Mouse (Mus musculus) liver, embryonic 15.5 days (tissue): Measurements from ENCODE around the gene Egln3. TPM values are rescaled to one million over a fixed set of nuclear protein-coding genes. Genes with fewer than 3 reads are reported as not detected.

Experiments
- ATAC-seq: fragments of 200-750 bp; cut with Nextera tagmentation; 2 replicates; pipeline ENCODE4 v1.8.0; 2017; ENCODE audit warnings: moderate number of reproducible peaks, mild to moderate bottlenecking, moderate library complexity; ENCODE audit not compliant: insufficient read depth
- H3K27ac ChIP-seq: fragments of 300-500 bp; sonication (generic); replicated peaks from 2 replicates; pipeline ENCODE4 v1.5.1; 2015; ENCODE audit warnings: mild to moderate bottlenecking, inconsistent platforms
- H3K27me3 ChIP-seq: fragments of 300-500 bp; sonication (generic); 2 replicates; pipeline ENCODE4 v1.6.1; 2015; ENCODE audit warnings: mild to moderate bottlenecking, inconsistent platforms
- H3K36me3 ChIP-seq: fragments of 300-500 bp; sonication (generic); replicated peaks from 2 replicates; pipeline ENCODE4 v1.6.1; 2015; ENCODE audit warnings: moderate library complexity, mild to moderate bottlenecking, inconsistent platforms
- H3K4me1 ChIP-seq: fragments of 300-500 bp; sonication (generic); replicated peaks from 2 replicates; pipeline ENCODE4 v1.6.1; 2015; ENCODE audit warnings: inconsistent platforms
- H3K4me2 ChIP-seq: fragments of 300-500 bp; sonication (generic); 2 replicates; pipeline ENCODE4 v1.6.1; 2015; ENCODE audit warnings: moderate library complexity, mild to moderate bottlenecking, inconsistent platforms
- H3K4me3 ChIP-seq: fragments of 300-500 bp; sonication (generic); replicated peaks from 2 replicates; pipeline ENCODE4 v1.5.1; 2015; ENCODE audit warnings: mild to moderate bottlenecking, inconsistent platforms
- H3K9ac ChIP-seq: fragments of 300-500 bp; sonication (generic); 2 replicates; pipeline ENCODE4 v1.6.1; 2015; ENCODE audit warnings: moderate library complexity, mild to moderate bottlenecking, inconsistent platforms
- H3K9me3 ChIP-seq: fragments of 300-500 bp; sonication (generic); replicated peaks from 2 replicates; pipeline ENCODE4 v1.6.1; 2016; ENCODE audit warnings: inconsistent platforms
- WGBS: fragments of 180-500 bp; shearing (Covaris S2); methylation state at CpG from one replicate; pipeline ENCODE4 v1.1.7; 2015; ENCODE audit warnings: mixed read lengths; ENCODE audit not compliant: insufficient replicate concordance; 5-methylcytosine and 5-hydroxymethylcytosine counted together
- polyA plus RNA-seq: library from polyadenylated mRNA; unstranded; fragments of >200 nt; fragmentation: Nextera tagmentation; extraction: Ambion mirVana; gene quantifications from 2 replicates; pipeline ENCODE4 v1.2.1, GENCODE M21; 2015

Egln3 gene
- polyA plus RNA-seq, 1 experiment from 2014 or later, result 2.3 TPM

DNA sequence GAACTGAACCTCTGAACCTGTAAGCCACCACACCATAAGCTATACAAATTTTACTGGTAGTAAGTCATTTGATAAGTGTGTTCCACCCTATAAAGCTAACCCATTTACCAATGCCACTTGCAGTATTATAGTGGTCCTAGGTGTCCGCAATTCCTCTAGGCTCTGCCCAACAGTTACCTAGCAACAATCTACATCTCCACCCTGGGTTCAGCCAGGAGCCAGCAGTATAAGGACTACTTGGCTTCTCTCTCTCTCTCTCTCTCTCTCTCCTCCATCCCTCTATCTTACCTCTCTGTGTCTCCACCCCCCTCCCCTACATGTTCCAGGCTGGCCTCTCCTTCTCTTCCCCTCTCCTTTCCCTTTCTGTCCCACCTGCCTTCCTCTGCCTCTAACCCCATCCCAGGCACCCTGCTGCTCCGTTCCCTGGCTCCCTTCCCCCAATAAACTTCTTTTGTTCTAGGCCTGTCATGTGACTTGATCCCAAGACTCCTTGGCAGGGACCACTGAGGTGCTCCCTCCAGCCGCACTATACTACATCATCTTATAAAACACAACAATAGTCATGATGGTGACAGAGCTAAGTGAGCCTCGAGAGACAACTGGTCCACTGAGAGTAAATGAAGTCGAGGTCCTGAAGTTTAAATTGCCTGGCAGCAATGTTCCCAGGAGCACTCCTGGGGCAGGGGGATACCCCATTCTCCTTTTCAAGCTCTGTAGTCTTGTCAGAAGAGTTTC, 42.0 kb downstream of the Egln3 start:
- Histone ChIP-seq H3K36me3 (no peaks in the 10 kb centered on the region), H3K9me3 (no peaks in the 10 kb centered on the region), H3K27me3 (peaks cover 17% of the 10 kb centered on the region), H3K27ac (peak overlapping the region; percentile 89), H3K4me2 (peak overlapping the region; percentile 64), H3K4me1 (peaks cover 62% of the 10 kb centered on the region), H3K9ac (peak overlapping the region; percentile 2; the same call in 1 of the 2 replicates), H3K4me3 (no peak overlapping the region)
- 33% methylated on average over 5 of the region's 5 CpGs for WGBS
- peak; percentile 23 for ATAC-seq

- Histone ChIP-seq H3K4me3 (no peak overlapping the region), H3K36me3 (no peaks in the 10 kb centered on the region), H3K4me2 (no peak overlapping the region), H3K4me1 (peaks cover 62% of the 10 kb centered on the region), H3K9me3 (no peaks in the 10 kb centered on the region), H3K27me3 (peaks cover 11% of the 10 kb centered on the region; the same call in 1 of the 2 replicates), H3K9ac (no peak overlapping the region), H3K27ac (peak overlapping the region; percentile 24; the same call in 1 of the 2 replicates)
- 81% methylated on average over 2 of the region's 2 CpGs for WGBS
- no peak for ATAC-seq
Measured at GRCm38 (mm10) chr12:54160279-54160678, 43.4 kb downstream of the Egln3 start.

GRCm38 (mm10) chr12:54154771-54155170, 48.9 kb downstream of the Egln3 start:
- H3K4me2 ChIP-seq, result no peak overlapping the region
- H3K9me3 ChIP-seq, result no peaks in the 10 kb centered on the region
- no peak overlapping the region for H3K9ac ChIP-seq
- H3K36me3 ChIP-seq, result no peaks in the 10 kb centered on the region
- H3K27ac ChIP-seq, result no peak overlapping the region
- peaks cover 20% of the 10 kb centered on the region for H3K4me1 ChIP-seq
- ATAC-seq, result peak; percentile 77
- WGBS, result 57% methylated on average over 1 of the region's 1 CpGs
- no peaks in the 10 kb centered on the region; the same call in 1 of the 2 replicates for H3K27me3 ChIP-seq
- no peak overlapping the region for H3K4me3 ChIP-seq

DNA sequence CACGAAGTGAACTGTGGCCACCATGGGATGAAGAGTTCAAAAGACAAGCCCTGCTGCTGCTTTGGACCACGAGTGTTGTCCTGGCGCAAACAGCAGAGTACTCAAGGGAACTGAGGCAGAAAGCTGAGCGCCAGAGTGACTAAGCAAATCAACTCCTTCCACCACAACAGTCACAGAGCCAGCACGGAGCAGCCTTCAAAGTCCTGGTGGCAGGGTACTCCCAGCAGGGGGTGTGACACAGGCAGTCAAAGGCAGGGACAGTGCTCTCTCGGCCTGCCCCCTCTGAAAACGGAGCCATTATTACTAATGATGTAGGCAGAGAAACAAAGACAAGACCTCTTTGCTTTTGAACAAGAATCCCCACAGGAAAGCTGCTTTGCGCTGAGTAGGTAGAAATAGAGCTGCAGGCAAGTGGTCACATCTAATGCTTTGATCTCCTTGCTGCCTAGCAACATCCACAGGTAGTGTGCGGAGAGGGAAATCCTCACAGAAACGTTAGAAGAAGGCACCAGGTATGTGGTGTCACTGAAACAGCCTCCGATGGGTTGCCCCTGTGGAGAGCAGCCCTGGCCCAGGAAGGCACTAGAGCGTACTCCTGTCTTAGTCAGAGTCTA, 56.6 kb downstream of the Egln3 start:
- Histone ChIP-seq H3K9me3 (no peaks in the 10 kb centered on the region), H3K4me2 (no peak overlapping the region), H3K4me1 (no peaks in the 10 kb centered on the region), H3K9ac (no peak overlapping the region), H3K4me3 (no peak overlapping the region), H3K27me3 (no peaks in the 10 kb centered on the region; the same call in 1 of the 2 replicates), H3K27ac (no peak overlapping the region), H3K36me3 (no peaks in the 10 kb centered on the region)
- 34% methylated on average over 12 of the region's 12 CpGs for WGBS
- peak; percentile 25; the same call in 1 of the 2 replicates for ATAC-seq
